Mouse (Mus musculus) thymus, adult 2 months (tissue): Measurements from ENCODE around the gene Prkcg.

ENCODE experiments used
- CTCF ChIP-seq: fragments of 200-500 bp; IDR thresholded peaks from 2 replicates; pipeline ENCODE4 v1.5.1; 2012; ENCODE audit warnings: mild to moderate bottlenecking, control low read depth, low read length, moderate library complexity, borderline replicate concordance; ENCODE audit not compliant: control insufficient read depth, poor library complexity, insufficient read depth; ENCODE audit errors: extremely low read depth
- POLR2A ChIP-seq: fragments of 200-500 bp; IDR thresholded peaks from 2 replicates; pipeline ENCODE4 v1.6.1; 2012; ENCODE audit warnings: mild to moderate bottlenecking, low read length, control low read depth, moderate library complexity; ENCODE audit not compliant: control insufficient read depth, poor library complexity, insufficient read depth; ENCODE audit errors: extremely low read depth

- TF ChIP-seq POLR2A (no peak), CTCF (no peak)
Observed at GRCm38 (mm10) chr7:3336412-3336811, 47.4 kb downstream of the Prkcg start.
